Mouse (Mus musculus) thymus, adult 18-20 months (tissue): Measurements from ENCODE around the gene Rpl28.
"Not testable (repeated sequence)": the region's sequence is repeated elsewhere in the genome, so short reads cannot be mapped to it uniquely, and the experiment has no call there.

Experiments
- DNase-seq, 2 experiments: peaks; one replicate each; pipeline ENCODE4 v3.0.0; 2022; ENCODE audit warnings: mixed read lengths in 2 of 2

Rpl28 gene

GRCm38 (mm10) chr7:4783667-4784268, 8.9 kb upstream of the Rpl28 start:
- no peak for DNase-seq

GRCm38 (mm10) chr7:4788499-4789435, 3.9 kb upstream of the Rpl28 start:
- no peak for DNase-seq

- DNase-seq, result no peak
These were observed 3.2 kb upstream of the Rpl28 start, which contains the start of gene Tmem238 for GRCm38 (mm10) chr7:4789436-4789935. TSS of gene Tmem238 (minus strand) at chr7:4789656.

GRCm38 (mm10) chr7:4793248-4793647, 574 bp downstream of the Rpl28 start:
- not testable (repeated sequence) for DNase-seq

GRCm38 (mm10) chr7:4793674-4794073, 1.0 kb downstream of the Rpl28 start:
- no peak for DNase-seq

GRCm38 (mm10) chr7:4794631-4795168, 2.0 kb downstream of the Rpl28 start:
- DNase-seq, result no peak

- DNase-seq, result no peak
These were observed 3.2 kb downstream of the Rpl28 start for GRCm38 (mm10) chr7:4795767-4796433.

GRCm38 (mm10) chr7:4802247-4802646, 9.6 kb downstream of the Rpl28 start:
- DNase-seq, result no peak

- DNase-seq, result no peak
These were observed 14.0 kb downstream of the Rpl28 start for GRCm38 (mm10) chr7:4806716-4807115.

GRCm38 (mm10) chr7:4811131-4811530, 18.5 kb downstream of the Rpl28 start:
- not testable (repeated sequence) for DNase-seq

GRCm38 (mm10) chr7:4811842-4812302, 19.2 kb downstream of the Rpl28 start:
- peak; percentile 44 to 59 for DNase-seq

- DNase-seq, result peak; percentile 97 to 99
These were observed 19.8 kb downstream of the Rpl28 start, which contains the start of gene Ube2s for GRCm38 (mm10) chr7:4812303-4813104. TSS of gene Ube2s (minus strand) at chr7:4812590.

GRCm38 (mm10) chr7:4813105-4813791, 20.6 kb downstream of the Rpl28 start:
- peak in 1 of 2 experiments; percentile 19 for DNase-seq

GRCm38 (mm10) chr7:4816559-4816958, 23.9 kb downstream of the Rpl28 start:
- DNase-seq, result peak in 1 of 2 experiments; percentile 29

- not testable (repeated sequence) for DNase-seq
These were observed 28.3 kb downstream of the Rpl28 start for GRCm38 (mm10) chr7:4820925-4821324.

GRCm38 (mm10) chr7:4821690-4822089, 29.0 kb downstream of the Rpl28 start:
- DNase-seq, result no peak

- DNase-seq, result no peak
These were observed 29.7 kb downstream of the Rpl28 start for GRCm38 (mm10) chr7:4822162-4822907.

GRCm38 (mm10) chr7:4825365-4825764, 32.7 kb downstream of the Rpl28 start:
- DNase-seq, result no peak

- DNase-seq, result no peak
These were observed 37.8 kb downstream of the Rpl28 start for GRCm38 (mm10) chr7:4830476-4830875.

GRCm38 (mm10) chr7:4835631-4836327, 43.1 kb downstream of the Rpl28 start:
- no peak for DNase-seq
